Mouse (Mus musculus) liver, postnatal 0 days (tissue): ENCODE results near the gene Ccng1. TPM values are rescaled to one million over a fixed set of nuclear protein-coding genes. Genes with fewer than 3 reads are reported as not detected.
A peak's percentile ranks its signal among the peaks of the same experiment; 100 is the strongest.

ENCODE experiments used
- ATAC-seq: fragments of 200-750 bp; cut with Nextera tagmentation; 2 replicates; pipeline ENCODE4 v1.8.0; 2017; ENCODE audit warnings: mild to moderate bottlenecking, moderate library complexity
- DNase-seq: peaks from one replicate; pipeline ENCODE4 v3.0.0-alpha.2; 2016
- H3K27ac ChIP-seq: fragments of 300-500 bp; sonication (generic); 2 replicates; pipeline ENCODE4 v1.5.1; 2014; ENCODE audit warnings: antibody characterized with exemption, moderate library complexity, mild to moderate bottlenecking, low read depth
- H3K27me3 ChIP-seq: fragments of 300-500 bp; sonication (generic); 2 replicates; pipeline ENCODE4 v1.6.1; 2014; ENCODE audit warnings: low read length, control low read depth, mixed read lengths; ENCODE audit not compliant: insufficient read depth
- H3K36me3 ChIP-seq: fragments of 300-500 bp; sonication (generic); replicated peaks from 2 replicates; pipeline ENCODE4 v1.6.1; 2014; ENCODE audit warnings: mild to moderate bottlenecking, control low read depth, low read length, moderate library complexity, mixed read lengths; ENCODE audit not compliant: insufficient read depth
- H3K4me1 ChIP-seq: fragments of 300-500 bp; sonication (generic); 2 replicates; pipeline ENCODE4 v1.6.1; 2014; ENCODE audit warnings: antibody characterized with exemption, mild to moderate bottlenecking, control low read depth; ENCODE audit not compliant: insufficient read depth
- H3K4me2 ChIP-seq: fragments of 300-500 bp; sonication (generic); 2 replicates; pipeline ENCODE4 v1.6.1; 2014; ENCODE audit warnings: low read depth, mild to moderate bottlenecking, low read length, moderate library complexity, mixed read lengths
- H3K4me3 ChIP-seq: fragments of 300-500 bp; sonication (generic); 2 replicates; pipeline ENCODE4 v1.5.1; 2014; ENCODE audit warnings: low read depth, low read length
- H3K9ac ChIP-seq: fragments of 300-500 bp; sonication (generic); replicated peaks from 2 replicates; pipeline ENCODE4 v1.6.1; 2014; ENCODE audit warnings: mild to moderate bottlenecking, moderate library complexity
- H3K9me3 ChIP-seq: fragments of 300-500 bp; sonication (generic); 2 replicates; pipeline ENCODE4 v1.6.1; 2016; ENCODE audit warnings: mild to moderate bottlenecking, control low read depth, low read length, mixed read lengths
- CTCF ChIP-seq: sonication (generic); IDR thresholded peaks from 2 replicates; pipeline ENCODE4 v1.5.1; 2016; ENCODE audit warnings: antibody characterized with exemption, low read depth
- EP300 ChIP-seq: IDR thresholded peaks from 2 replicates; pipeline ENCODE4 v1.6.1; 2016; ENCODE audit warnings: antibody characterized with exemption, low read depth, mild to moderate bottlenecking
- WGBS: fragments of 180-500 bp; shearing (Covaris S2); extraction: QIAGEN DNeasy Blood & Tissue Kit; methylation state at CpG from one replicate; pipeline ENCODE4 v1.1.7; 2014; ENCODE audit not compliant: insufficient replicate concordance; 5-methylcytosine and 5-hydroxymethylcytosine counted together
- polyA plus RNA-seq: library from polyadenylated mRNA; unstranded; fragments of >200 nt; fragmentation: Nextera tagmentation; extraction: Ambion mirVana; gene quantifications from 2 replicates; pipeline ENCODE4 v1.2.1, GENCODE M21; 2015

The Ccng1 gene
- polyA plus RNA-seq, 1 experiment from 2014 or later = 11.3 TPM

- H3K27me3 ChIP-seq = no peaks in the 10 kb centered on the region
- no peaks in the 10 kb centered on the region for H3K9me3 ChIP-seq
- 77% methylated on average over 6 of the region's 6 CpGs for WGBS
- no peak overlapping the region for H3K27ac ChIP-seq
- peaks cover 7% of the 10 kb centered on the region for H3K4me1 ChIP-seq
- no peak overlapping the region for H3K9ac ChIP-seq
- ATAC-seq (no peak), DNase-seq (no peak)
- peak overlapping the region; percentile 97; the same call in 1 of the 2 replicates for H3K4me3 ChIP-seq
- H3K4me2 ChIP-seq = peak overlapping the region; percentile 86
- peaks cover 20% of the 10 kb centered on the region for H3K36me3 ChIP-seq
- no peak for TF ChIP-seq CTCF
- no peak for TF ChIP-seq EP300
Measured at GRCm38 (mm10) chr11:40753836-40754235, 1.3 kb downstream of the Ccng1 start.

GRCm38 (mm10) chr11:40747716-40748115 is 7.4 kb downstream of the Ccng1 start:
- H3K9me3 ChIP-seq = no peaks in the 10 kb centered on the region
- no peak for TF ChIP-seq EP300
- no peak for TF ChIP-seq CTCF
- DNase-seq (no peak), ATAC-seq (no peak)
- H3K4me2 ChIP-seq = no peak overlapping the region
- no peaks in the 10 kb centered on the region for H3K4me1 ChIP-seq
- H3K27me3 ChIP-seq = no peaks in the 10 kb centered on the region
- H3K27ac ChIP-seq = no peak overlapping the region
- no peak overlapping the region for H3K9ac ChIP-seq
- peaks cover 18% of the 10 kb centered on the region for H3K36me3 ChIP-seq
- H3K4me3 ChIP-seq = no peak overlapping the region
- WGBS = 63% methylated on average over 2 of the region's 2 CpGs

- H3K36me3 ChIP-seq = peaks cover 13% of the 10 kb centered on the region
- no peak overlapping the region for H3K27ac ChIP-seq
- no peaks in the 10 kb centered on the region for H3K9me3 ChIP-seq
- H3K4me1 ChIP-seq = no peaks in the 10 kb centered on the region
- H3K4me3 ChIP-seq = no peak overlapping the region
- TF ChIP-seq CTCF = no peak
- TF ChIP-seq EP300 = no peak
- ATAC-seq (no peak), DNase-seq (no peak)
- H3K4me2 ChIP-seq = no peak overlapping the region
- 87% methylated on average over 12 of the region's 12 CpGs for WGBS
- no peak overlapping the region for H3K9ac ChIP-seq
- no peaks in the 10 kb centered on the region for H3K27me3 ChIP-seq
Measured at GRCm38 (mm10) chr11:40746361-40746760, 8.8 kb downstream of the Ccng1 start.

GRCm38 (mm10) chr11:40744348-40744747 is 10.8 kb downstream of the Ccng1 start:
- no peak overlapping the region for H3K27ac ChIP-seq
- no peak overlapping the region for H3K9ac ChIP-seq
- ATAC-seq (no peak), DNase-seq (no peak)
- WGBS = 72% methylated on average over 3 of the region's 3 CpGs
- peaks cover 9% of the 10 kb centered on the region for H3K36me3 ChIP-seq
- H3K4me2 ChIP-seq = no peak overlapping the region
- H3K4me1 ChIP-seq = no peaks in the 10 kb centered on the region
- no peaks in the 10 kb centered on the region for H3K9me3 ChIP-seq
- H3K27me3 ChIP-seq = no peaks in the 10 kb centered on the region
- no peak overlapping the region for H3K4me3 ChIP-seq
- TF ChIP-seq CTCF (no peak), EP300 (no peak)

- H3K4me1 ChIP-seq = no peaks in the 10 kb centered on the region
- H3K9ac ChIP-seq = no peak overlapping the region
- peaks cover 29% of the 10 kb centered on the region for H3K36me3 ChIP-seq
- WGBS = 86% methylated on average over 12 of the region's 12 CpGs
- no peak overlapping the region for H3K4me3 ChIP-seq
- DNase-seq (no peak), ATAC-seq (no peak)
- H3K4me2 ChIP-seq = no peak overlapping the region
- H3K9me3 ChIP-seq = no peaks in the 10 kb centered on the region
- H3K27me3 ChIP-seq = no peaks in the 10 kb centered on the region
- no peak for TF ChIP-seq EP300
- TF ChIP-seq CTCF = no peak
- no peak overlapping the region for H3K27ac ChIP-seq
Measured at GRCm38 (mm10) chr11:40741605-40742262, 13.4 kb downstream of the Ccng1 start.

GRCm38 (mm10) chr11:40737369-40737768 is 17.7 kb downstream of the Ccng1 start:
- Histone ChIP-seq H3K4me1 (peaks cover 13% of the 10 kb centered on the region), H3K9ac (no peak overlapping the region), H3K4me2 (no peak overlapping the region), H3K9me3 (no peaks in the 10 kb centered on the region), H3K27me3 (no peaks in the 10 kb centered on the region), H3K27ac (no peak overlapping the region), H3K4me3 (no peak overlapping the region), H3K36me3 (peaks cover 28% of the 10 kb centered on the region)
- WGBS = 83% methylated on average over 3 of the region's 3 CpGs
- DNase-seq = no peak
- TF ChIP-seq CTCF (no peak), EP300 (no peak)
- ATAC-seq = no peak
